Mouse (Mus musculus): ENCODE data around the gene Lin54.
"Not testable (repeated sequence)": the region's sequence is repeated elsewhere in the genome, so short reads cannot be mapped to it uniquely, and the experiment has no call there.

The Lin54 gene

DNA sequence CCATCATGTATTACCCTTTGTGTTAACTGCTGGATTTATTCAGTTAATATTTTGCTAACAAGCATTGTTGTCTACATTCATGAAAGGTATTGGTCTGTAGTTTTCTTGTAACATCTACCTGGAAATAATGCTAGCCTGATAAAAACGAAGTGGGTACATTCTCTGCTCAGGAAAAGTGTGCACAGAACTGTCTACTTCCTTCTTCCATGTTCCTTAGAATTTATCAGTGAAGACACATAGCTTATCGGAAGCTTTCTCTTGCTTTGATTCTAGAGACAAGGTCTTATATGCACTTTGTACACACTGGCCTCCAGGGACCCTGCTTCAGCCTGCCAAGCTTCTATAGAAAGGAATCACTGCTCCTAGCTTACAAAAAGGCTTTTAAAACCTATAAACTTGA is 11.1 kb downstream of the Lin54 start:
- DNase-seq (ENCODE audit: low read depth, low spot score): no peak

DNA sequence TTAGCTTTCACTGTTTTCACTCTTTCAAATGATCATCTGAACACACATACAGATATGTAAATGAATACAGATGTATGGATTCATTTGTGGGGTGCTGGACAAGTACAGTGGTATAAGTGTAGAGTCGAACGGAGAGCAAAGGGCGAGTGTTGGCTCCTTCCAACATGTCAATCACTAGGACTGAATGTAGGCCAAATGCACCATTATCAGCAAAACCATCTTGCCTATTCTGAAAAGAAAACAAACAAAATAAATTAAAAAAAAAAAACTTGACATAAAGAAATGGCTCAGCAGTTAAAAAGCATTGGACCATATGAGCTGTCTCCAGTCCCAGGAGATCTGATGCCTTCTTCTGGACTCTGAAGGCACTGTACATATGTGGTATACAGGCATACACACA is 12.2 kb downstream of the Lin54 start:
- no peak for DNase-seq (ENCODE audit: low read depth, low spot score)

DNA sequence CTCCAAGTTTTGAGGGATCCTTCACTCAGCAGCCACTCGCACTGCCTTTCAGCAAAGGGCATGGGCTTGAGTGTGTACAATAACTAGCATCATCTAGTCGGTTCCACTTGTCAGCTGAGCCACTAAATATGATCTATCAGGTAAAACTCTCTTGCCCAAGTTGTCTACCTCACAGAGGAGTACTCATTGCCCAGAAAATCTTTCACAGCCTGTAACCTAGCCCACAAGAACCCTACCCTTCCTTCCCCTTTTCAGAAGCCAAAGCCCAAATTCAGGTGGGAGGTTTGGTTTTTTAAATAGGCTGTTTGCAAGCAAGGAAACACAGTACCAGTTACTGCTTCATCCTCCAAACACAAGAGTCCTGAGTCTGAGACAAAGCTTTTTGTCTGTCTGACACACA is 13.3 kb downstream of the Lin54 start:
- DNase-seq (ENCODE audit: low read depth, low spot score): no peak

- DNase-seq (ENCODE audit: low read depth, low spot score): no peak
These were observed 16.9 kb downstream of the Lin54 start for GRCm38 (mm10) chr5:100483569-100483968.

DNA sequence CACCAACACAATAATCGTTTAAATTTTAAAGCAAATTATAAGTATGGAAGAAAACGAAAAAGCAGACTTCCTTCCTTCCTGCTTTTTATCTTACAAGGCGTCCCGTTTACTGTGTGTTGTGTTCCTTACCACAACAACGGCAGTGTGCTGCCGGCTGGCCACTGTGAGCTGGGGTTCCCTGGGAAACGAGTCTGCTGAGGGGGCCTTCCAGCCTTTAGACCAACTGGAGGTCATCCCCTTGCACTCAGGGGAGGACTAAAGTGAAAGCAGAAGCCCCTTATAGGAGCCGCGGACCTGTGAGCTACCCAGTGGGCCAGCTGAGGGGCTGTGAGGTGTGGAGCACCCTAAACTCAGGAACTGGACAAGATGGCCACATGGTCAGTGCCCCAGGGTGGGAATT is 22.8 kb downstream of the Lin54 start:
- DNase-seq (ENCODE audit: low read depth, low spot score): no peak

DNA sequence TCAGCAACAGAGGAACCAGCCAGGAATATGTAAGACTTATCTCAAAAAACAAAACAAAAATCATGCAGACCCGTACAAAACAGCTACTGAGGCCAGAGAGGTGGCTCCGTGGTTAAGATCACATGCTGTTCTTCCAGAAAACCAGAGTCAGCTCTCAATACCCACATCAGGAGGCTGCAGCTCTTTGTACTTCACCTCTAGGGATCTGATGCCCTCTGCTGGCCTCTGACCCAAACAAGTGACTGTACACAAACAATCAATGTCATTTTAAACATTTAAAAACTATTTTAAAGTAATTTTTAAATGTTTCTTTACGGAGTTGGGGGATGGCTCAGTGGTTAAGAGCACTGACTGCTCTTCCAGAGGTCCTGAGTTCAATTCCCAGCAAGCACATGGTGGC is 24.1 kb downstream of the Lin54 start:
- no peak for DNase-seq (ENCODE audit: low read depth, low spot score)

DNA sequence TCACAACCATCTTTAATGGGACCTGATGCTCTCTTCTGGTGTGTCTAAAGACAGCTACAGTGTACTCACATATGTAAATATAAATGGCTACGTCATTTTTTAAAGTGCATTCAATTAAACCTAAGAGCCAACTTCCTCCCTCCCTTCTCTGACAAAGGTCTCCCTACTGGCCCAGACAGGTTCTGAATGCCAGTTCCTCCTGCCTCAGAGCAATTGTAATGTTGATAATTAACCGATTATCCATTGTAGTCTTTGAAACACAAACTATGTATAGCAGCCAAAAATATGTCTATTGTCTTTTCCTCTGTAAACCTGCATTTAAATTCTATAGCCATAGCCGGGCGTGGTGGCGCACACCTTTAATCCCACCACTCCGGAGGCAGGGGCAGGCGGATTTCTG is 33.1 kb downstream of the Lin54 start:
- no peak for DNase-seq (ENCODE audit: low read depth, low spot score)

DNA sequence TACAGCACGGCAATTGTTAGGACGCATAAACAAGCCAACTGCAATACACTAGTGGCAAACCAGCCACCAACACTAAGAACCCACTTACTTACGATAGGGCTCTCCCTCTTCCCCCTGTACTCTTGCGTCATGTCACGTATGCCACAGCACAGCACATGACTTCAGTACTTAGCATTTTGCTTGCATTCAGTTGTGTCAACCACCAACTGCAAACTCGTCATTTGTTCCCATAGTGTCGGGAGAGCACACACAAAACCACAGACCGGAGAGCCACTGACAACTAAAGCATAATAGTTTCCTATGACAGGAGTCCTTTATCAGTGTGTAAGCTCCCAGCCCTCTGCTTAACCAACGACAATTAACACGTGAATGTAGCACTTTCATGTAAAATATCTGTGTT is 33.8 kb downstream of the Lin54 start:
- DNase-seq (ENCODE audit: low read depth, low spot score): no peak

DNA sequence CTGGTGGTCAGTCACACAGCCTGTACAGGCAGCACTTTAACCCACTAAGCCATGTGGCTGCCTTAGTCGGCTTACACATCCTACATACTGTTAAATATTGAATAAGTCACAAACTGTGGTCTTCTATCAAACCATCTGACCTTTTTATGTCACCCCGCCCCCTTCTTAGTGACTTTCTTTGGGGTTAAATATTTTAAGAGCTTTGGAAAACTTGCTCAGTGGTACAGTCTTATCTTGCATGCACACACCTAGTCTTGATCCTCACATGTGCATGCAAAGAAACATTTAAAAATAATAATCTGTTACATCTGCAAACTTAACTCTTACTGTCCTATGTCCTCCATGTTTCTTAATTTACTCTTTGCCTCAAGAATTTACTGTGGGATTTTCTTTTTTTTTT is 38.1 kb downstream of the Lin54 start:
- DNase-seq (ENCODE audit: low read depth, low spot score): no peak

GRCm38 (mm10) chr5:100461526-100461925 is 38.9 kb downstream of the Lin54 start:
- no peak for DNase-seq (ENCODE audit: low read depth, low spot score)

GRCm38 (mm10) chr5:100459468-100459867 is 41.0 kb downstream of the Lin54 start:
- no peak for DNase-seq (ENCODE audit: low read depth, low spot score)

DNA sequence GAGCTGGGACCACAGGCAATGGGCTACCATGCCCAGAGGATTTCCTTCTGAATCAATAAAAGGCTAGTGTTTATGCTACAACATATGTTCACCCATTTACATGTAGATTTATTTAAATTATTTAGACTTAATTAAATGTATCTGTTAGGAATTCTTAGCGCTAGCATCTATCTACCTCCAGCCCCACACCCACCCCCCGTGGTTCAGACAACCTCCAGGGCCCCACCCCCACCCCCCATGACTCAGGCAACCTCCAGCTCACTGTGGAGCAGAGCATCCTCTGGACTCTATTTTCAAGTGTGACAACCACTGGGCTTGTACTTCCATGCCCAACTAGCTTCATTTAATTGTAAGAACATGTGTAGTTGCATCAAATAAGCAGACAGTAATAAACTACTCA is 48.6 kb downstream of the Lin54 start:
- no peak for DNase-seq (ENCODE audit: low read depth, low spot score)

DNA sequence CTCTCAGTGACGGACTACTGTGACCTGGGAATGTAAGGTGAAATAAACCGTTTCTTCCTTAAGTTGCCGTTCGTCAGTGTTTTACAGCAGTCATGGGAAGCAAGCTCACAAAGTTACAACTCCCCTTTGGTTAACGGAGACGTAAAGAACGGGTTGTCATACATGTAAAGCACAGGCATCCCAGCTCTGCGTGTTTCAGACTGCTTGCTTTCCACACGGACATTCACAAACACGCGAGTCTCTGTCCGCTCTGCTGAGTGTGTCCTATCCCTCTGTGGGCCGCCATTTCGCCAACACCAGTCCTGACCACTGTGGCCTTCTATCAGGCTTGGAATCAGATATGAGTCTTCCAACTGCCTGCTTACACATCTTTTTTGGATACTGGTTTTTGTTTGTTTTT is 61.6 kb downstream of the Lin54 start:
- no peak for DNase-seq (ENCODE audit: low read depth, low spot score)

GRCm38 (mm10) chr5:100437917-100438316 is 62.5 kb downstream of the Lin54 start:
- no peak for DNase-seq (ENCODE audit: low read depth, low spot score)

- no peak for DNase-seq (ENCODE audit: low read depth, low spot score)
These were observed 63.4 kb downstream of the Lin54 start for GRCm38 (mm10) chr5:100437086-100437485.

- no peak for DNase-seq (ENCODE audit: low read depth, low spot score)
These were observed 69.5 kb downstream of the Lin54 start for GRCm38 (mm10) chr5:100430966-100431365.

GRCm38 (mm10) chr5:100430076-100430390 is 70.4 kb downstream of the Lin54 start:
- DNase-seq (ENCODE audit: low read depth, low spot score): no peak

GRCm38 (mm10) chr5:100429344-100430075 is 70.9 kb downstream of the Lin54 start:
- peak; percentile 99 for DNase-seq (ENCODE audit: low read depth, low spot score)

DNA sequence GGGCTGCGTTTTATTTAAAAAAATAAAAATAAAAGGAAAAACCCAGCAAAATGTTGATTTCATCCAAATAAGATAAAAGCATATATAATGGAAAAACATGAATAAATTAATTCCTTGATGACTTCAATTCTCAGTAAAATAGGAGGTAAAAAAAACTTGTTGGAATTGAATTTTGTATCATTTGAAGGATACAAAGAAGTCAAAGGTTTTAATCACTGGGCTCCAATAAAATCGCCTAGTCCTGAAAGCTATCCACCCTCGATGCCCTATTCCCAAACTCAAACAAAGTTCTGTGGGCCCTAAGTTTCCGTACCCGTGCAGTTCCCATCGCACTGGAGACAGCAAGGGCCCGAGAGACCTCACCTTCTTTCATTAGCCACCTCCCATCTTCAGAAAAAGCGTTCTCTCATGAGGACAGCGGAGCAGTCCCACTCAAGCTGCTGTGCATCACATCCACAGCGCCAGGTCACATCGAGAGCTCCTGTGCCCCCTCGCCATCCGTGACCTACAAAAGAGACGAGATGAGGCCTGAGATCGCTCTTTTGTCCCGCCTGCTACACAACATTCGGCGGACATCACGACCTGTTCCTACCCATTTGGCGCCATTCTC is 71.6 kb downstream of the Lin54 start:
- DNase-seq (ENCODE audit: low read depth, low spot score): no peak

DNA sequence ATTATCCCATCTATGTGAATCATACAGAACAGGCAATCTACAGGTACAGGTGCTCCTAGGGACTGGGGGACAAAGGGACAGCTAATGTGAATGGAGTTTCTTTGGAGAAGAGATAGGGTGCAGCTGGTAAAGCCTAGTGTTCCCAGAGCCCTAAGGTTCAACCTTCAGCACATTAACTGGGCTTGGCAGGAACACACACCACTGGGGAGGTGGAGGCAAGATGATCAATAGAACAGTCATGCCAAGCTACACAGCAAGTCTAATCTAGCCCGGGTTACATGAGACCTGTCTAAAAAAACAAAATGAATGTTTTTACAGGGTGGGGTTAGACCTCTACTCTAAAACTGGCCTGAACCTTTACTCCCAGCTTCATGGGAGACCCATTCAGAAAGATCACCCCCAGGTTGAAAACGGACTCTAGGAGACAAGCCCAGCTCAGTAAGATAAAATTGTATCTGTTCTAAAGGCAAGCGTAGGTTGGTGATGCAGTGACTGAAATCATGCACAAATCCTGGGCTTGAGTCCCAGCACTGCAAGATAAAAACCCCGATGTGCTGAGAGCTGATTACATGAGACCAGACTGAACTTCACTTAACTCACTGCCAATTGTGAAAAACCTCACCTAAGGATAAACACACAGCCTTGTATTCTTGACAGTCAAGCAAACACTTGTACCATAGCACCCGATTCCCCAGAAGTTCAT is 72.3 kb downstream of the Lin54 start:
- peak; percentile 65 for DNase-seq (ENCODE audit: low read depth, low spot score)

- DNase-seq (ENCODE audit: low read depth, low spot score): no peak
These were observed 73.2 kb downstream of the Lin54 start for GRCm38 (mm10) chr5:100427276-100427675.

- not testable (repeated sequence) for DNase-seq (ENCODE audit: low read depth, low spot score)
These were observed 74.6 kb downstream of the Lin54 start for GRCm38 (mm10) chr5:100425823-100426222.

- DNase-seq (ENCODE audit: low read depth, low spot score): no peak
These were observed 76.2 kb downstream of the Lin54 start for GRCm38 (mm10) chr5:100424252-100424651.

All from telencephalon, adult 2 months (tissue).